Mouse (Mus musculus) left cerebral cortex, postnatal 4 days (tissue): ENCODE results near the gene Fam193a. TPM values are rescaled to one million over a fixed set of nuclear protein-coding genes. Genes with fewer than 3 reads are reported as not detected.

Experiments used
- DNase-seq: peaks from one replicate; pipeline ENCODE4 v3.0.0-alpha.2; 2022
- intact Hi-C: fragments of 180-260 bp; cut with DNase I; formaldehyde crosslinking; loops from one replicate; pipeline ENCODE4 v1.15.1; 2025
- total RNA-seq, 2 experiments: library from RNA; stranded (reverse); gene quantifications; 2 replicates each; pipeline ENCODE4 v1.2.3; 2021

Gene Fam193a
- total RNA-seq, 2 experiments from 2014 or later: 62.9 to 63.4 TPM

DNA sequence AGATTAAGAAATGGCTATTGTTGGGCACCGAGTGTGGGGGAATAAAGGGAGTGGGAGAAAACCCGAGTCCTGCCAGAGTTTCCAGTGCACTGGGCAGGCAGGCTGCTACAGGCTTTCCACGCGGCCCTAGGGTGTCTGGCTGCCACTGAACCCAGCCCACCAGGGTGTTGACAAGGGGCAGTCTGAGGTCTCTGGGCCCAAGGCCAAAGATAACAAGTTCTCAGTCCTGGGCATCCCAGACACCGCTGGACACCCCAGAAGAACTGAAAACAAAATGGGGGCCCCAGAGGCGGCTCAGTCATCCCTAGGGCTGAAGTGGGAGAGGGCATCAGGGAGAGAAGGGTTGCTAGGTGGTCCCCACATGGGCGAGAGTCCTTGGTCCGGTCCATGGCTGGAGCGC lies 76.5 kb downstream of the Fam193a start:
- intact Hi-C loops: no loop called here
- no peak for DNase-seq

GRCm38 (mm10) chr5:34458994-34459393 lies 89.3 kb downstream of the Fam193a start:
- no peak for DNase-seq
- intact Hi-C loops: no loop called here

DNA sequence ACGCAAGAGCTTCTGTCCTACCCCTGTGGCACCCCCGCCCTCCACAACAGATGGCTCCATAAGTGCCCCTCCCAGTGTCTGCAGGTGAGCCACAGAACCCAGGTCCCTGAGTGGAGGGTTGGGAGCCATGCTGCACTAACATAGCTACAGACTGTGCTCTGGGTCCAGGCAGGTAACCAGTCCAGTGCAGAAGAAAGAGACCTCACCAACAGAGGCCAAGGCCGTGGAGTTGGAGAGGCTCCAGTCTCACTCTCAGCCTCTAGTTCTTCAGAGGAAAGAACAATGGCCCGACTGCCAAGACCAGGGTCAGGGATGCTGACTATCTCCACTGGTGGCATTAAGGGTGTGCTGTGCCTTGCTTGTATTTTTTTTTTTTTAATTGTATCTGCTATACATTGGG lies 91.6 kb downstream of the Fam193a start:
- DNase-seq: no peak
- intact Hi-C loops: no loop called here

DNA sequence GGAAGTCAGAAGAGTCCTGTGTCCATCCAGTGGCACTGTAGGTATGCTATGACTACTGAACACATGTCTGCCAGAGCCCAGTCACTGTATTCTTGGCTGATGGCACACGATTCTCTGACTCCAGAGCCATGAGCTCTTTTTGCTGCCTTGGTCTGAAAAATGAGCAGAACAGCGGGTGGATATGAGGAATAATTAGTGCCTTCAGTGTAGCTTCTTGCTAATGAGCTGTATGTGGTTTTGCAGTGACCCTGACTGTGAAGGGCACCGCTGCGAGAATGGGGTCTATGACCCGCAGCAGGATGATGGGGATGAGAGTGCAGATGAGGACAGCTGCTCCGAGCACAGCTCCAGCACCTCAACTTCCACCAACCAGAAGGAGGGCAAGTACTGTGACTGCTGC lies 92.1 kb downstream of the Fam193a start:
- intact Hi-C loops: no loop called here
- no peak for DNase-seq

- intact Hi-C loops: no loop called here
- no peak for DNase-seq
Observed at GRCm38 (mm10) chr5:34466079-34466478, 96.3 kb downstream of the Fam193a start.

DNA sequence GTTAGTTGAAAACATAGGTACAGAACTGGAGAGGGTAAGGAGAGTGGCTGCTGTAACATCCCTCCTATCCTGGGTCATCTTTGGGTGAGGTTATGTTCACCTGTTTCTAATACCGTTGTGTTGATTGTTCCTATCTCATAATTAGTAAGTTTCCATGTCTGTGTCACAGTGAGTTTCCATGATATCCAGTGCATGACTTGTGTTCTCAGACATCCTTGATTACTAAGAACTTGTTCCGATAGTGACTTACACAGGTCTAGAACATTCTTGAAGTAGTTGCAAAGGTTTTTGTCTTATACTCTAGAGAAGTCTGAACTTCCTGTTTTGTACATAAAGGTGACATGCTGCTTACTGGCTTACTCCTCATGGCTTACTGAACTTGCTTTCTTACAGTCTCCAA lies 96.9 kb downstream of the Fam193a start:
- DNase-seq: no peak
- intact Hi-C loops: no loop called here

GRCm38 (mm10) chr5:34468039-34468775 lies 98.5 kb downstream of the Fam193a start:
- no peak for DNase-seq
- intact Hi-C loops: no loop called here

- intact Hi-C loops: no loop called here
- no peak for DNase-seq
Observed at GRCm38 (mm10) chr5:34480926-34481325, 111.2 kb downstream of the Fam193a start.

- intact Hi-C loops: no loop called here
- DNase-seq: no peak
Observed at GRCm38 (mm10) chr5:34485731-34486130, 116.0 kb downstream of the Fam193a start.

GRCm38 (mm10) chr5:34487320-34488090 lies 117.8 kb downstream of the Fam193a start:
- intact Hi-C loops: no loop called here
- no peak for DNase-seq

- intact Hi-C loops: no loop called here
- DNase-seq: no peak
Observed at GRCm38 (mm10) chr5:34488741-34489417, 119.1 kb downstream of the Fam193a start.

DNA sequence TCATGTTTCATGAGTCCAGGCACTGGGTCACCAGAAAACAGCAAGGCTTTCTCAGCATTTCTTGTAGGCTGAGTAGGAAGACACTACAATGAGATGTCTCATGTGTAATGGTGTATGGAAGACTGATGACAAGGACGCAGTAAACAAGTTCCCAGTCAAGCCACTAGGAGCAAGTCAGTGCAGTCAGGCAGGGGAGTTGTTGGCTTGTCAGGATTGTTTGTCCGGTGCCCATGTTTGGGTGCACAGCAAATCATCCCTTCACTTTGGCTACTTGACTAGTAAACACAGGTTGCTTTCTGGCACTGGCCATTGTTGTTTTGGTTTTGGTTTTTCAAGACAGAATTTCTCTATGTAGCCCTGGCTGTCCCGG lies 119.7 kb downstream of the Fam193a start:
- DNase-seq: no peak
- intact Hi-C loops: no loop called here

GRCm38 (mm10) chr5:34496745-34497144 lies 127.0 kb downstream of the Fam193a start:
- intact Hi-C loops: no loop called here
- no peak for DNase-seq

DNA sequence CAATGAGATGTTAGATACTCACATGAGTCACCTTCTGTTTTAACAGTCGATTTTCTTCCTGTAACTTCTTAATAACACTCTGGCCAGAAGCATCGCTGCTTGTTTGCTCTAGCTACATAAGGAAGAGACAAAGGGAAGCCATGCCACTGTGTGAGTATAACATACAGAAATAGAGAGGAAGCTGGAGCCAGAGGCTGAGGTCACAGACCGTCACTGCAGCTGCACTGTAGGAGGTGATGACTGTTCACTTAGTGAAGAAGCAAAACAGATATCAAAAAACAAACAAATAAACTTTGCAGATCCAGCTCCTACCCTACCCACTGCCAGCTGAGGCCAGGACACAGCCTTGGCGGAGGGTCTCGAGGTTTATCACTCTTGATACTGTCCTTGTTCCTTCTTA lies 131.2 kb downstream of the Fam193a start:
- intact Hi-C loops: no loop called here
- no peak for DNase-seq

GRCm38 (mm10) chr5:34501588-34501987 lies 131.9 kb downstream of the Fam193a start:
- no peak for DNase-seq
- intact Hi-C loops: no loop called here

DNA sequence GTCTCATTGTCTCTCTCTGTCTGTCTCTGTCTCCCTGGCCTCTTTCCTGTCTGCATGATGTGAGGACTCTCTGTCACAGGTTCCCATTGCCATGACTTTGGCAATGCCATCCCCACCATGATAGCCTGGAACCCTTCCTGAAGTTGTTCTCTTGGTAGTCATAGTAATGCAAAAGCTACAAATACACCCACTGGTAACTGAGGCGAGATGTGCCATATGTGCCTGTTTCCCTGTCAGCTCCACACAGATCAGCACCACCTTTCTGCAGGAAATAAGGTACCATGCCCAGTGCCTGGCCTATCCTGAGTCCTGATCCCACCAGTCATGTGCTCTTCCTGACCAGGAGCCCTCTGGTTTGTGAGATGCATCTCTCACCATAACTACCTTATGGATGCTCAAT lies 132.7 kb downstream of the Fam193a start:
- no peak for DNase-seq

GRCm38 (mm10) chr5:34502821-34503220 lies 133.1 kb downstream of the Fam193a start:
- intact Hi-C loops: no loop called here
- DNase-seq: no peak

More for the DNA sequence above, 132.7 kb downstream of the Fam193a start:
- intact Hi-C loops: no loop called here

GRCm38 (mm10) chr5:34512486-34512885 lies 142.8 kb downstream of the Fam193a start:
- no peak for DNase-seq
- intact Hi-C loops: no loop called here

DNA sequence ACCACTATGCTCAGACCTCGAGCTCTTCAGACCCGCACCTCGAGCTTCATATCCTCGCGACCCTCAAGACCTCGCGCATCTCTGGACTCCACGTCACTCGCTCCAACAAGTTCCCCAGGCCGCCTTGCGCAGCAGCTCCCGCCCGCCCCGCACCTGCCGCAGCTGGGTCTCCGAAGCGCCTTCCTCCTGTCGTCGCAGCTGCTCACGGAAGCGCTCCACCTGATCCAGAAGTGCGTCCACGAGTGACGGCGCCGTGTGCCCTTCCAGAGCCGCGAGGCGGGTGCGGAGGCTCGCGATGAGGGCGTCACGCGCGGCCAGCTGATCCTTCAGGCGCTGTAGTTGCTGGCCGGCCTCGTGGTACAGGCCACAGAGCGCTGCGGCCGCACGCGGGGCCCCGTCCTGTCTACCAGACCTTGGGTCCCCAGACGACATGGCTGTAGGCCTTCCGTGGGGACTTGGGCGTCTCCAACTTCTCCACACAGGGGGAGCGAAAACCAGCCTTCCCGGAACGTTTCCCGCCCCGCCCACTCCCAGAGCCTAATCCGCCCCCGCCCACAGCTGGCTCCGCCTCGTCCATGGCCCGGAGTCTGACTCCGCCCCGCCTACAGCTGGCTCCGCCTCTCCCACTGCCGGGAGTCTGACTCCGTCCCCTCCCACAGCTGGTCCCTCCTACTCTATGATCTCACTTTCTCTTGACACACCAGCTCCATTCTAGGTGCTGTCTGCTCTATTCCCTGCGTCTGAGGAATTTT lies 143.9 kb downstream of the Fam193a start, which contains the start of gene Tnip2:
Gene Tnip2, minus strand, starts transcription at position 526 of the 752 bp plus-strand sequence.
- DNase-seq: peak; percentile 92
- intact Hi-C loops: no loop called here

DNA sequence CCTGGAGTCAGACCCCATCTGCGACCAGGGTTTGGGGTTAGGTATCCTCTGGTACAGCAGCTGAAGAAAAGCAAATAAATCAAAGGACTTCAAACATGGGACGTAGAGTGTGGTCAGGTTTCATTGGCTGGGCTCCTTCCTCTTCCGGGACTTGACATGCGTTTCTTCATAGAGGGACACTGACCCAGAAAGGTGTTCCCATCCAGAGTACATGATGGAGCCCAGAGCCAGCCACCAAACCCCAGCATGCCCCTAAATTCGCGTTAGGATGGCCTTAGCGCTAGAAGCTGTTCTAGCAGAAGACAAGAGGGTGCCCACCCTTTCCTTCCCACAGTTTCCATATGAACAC lies 144.5 kb downstream of the Fam193a start:
- intact Hi-C loops: no loop called here

DNA sequence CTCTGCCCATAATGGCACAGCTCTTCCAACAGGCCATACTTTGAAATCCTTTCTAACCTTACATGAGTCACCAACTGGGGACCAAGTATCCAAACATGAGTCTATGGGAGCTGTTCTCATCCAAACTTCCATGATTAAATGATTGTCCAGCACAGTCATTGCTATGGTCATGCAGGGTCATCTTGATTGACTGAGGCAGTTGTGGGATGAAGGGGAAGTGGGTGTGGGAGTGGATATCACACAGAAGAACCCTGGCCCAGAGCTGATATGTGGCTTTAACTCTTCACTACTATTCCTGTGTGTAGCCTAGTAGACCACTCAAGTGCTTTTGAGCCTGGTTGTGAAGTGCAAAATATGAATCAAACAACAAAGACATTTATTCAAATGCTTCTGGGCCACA lies 145.4 kb downstream of the Fam193a start:
- intact Hi-C loops: no loop called here
- no peak for DNase-seq

More for the DNA sequence above, 144.5 kb downstream of the Fam193a start:
- no peak for DNase-seq
